Comparison of ENCODE assay signal across 10 mouse cellular contexts in genomic region chr2:29910042-29910441, GRCm38 (mm10). TPM values are rescaled to one million over a fixed set of nuclear protein-coding genes. Genes with fewer than 3 reads are reported as not detected.
DNase-seq lines count a peak whose midpoint lies in the region; ATAC-seq and TF ChIP-seq lines count a peak whose summit lies in the region.
"Had no signal": no experiment of that assay in that cellular context is flagged by ENCODE, and none has a peak within 500 bp of the region (broad histone marks: within the 10 kb centered on the region; RNA-seq: fewer than 3 reads in every experiment).

No protein-coding gene starts in this region.

- intact Hi-C loops in gastrocnemius, postnatal 36 days (cut with DNase I): no loop called here

- WGBS in intestine, postnatal 0 days: 91% methylated on average over 2 of the region's 2 CpGs
- WGBS in intestine, embryonic 16.5 days: 86% methylated on average over 2 of the region's 2 CpGs

- no peak overlapping the region for H3K9ac ChIP-seq in intestine, postnatal 0 days (ENCODE audit: low read depth, low read length)
- H3K9ac ChIP-seq in intestine, embryonic 16.5 days (ENCODE audit: low read depth, low read length): no peak overlapping the region
- H3K9ac ChIP-seq: midbrain, embryonic 12.5 days had no signal

- no peak for ATAC-seq in intestine, postnatal 0 days
- no peak for ATAC-seq in intestine, embryonic 16.5 days

- H3K9me3 ChIP-seq in intestine, postnatal 0 days (ENCODE audit: control insufficient read depth): no peaks in the 10 kb centered on the region
- H3K9me3 ChIP-seq in intestine, embryonic 16.5 days (ENCODE audit: control insufficient read depth, low read length): no peaks in the 10 kb centered on the region
- H3K9me3 ChIP-seq: midbrain, embryonic 12.5 days had no signal

- no peak overlapping the region for H3K27ac ChIP-seq in intestine, postnatal 0 days (ENCODE audit: low read depth, low read length)
- no peak overlapping the region for H3K27ac ChIP-seq in intestine, embryonic 16.5 days (ENCODE audit: low read length)
- H3K27ac ChIP-seq: midbrain, embryonic 12.5 days had no signal

- no peak overlapping the region for H3K4me3 ChIP-seq in intestine, postnatal 0 days (ENCODE audit: low read depth, low read length)
- no peak overlapping the region for H3K4me3 ChIP-seq in intestine, embryonic 16.5 days (ENCODE audit: low read length)
- H3K4me3 ChIP-seq: midbrain, embryonic 12.5 days had no signal

- peaks cover 69% of the 10 kb centered on the region for H3K36me3 ChIP-seq in intestine, postnatal 0 days (ENCODE audit: control insufficient read depth, insufficient read depth)
- peaks cover 22% of the 10 kb centered on the region for H3K36me3 ChIP-seq in intestine, embryonic 16.5 days (ENCODE audit: control insufficient read depth, insufficient read depth, low read length)

- H3K4me1 ChIP-seq in intestine, postnatal 0 days (replicated peaks; ENCODE audit: control insufficient read depth, insufficient read depth, low read length): no peaks in the 10 kb centered on the region
- H3K4me1 ChIP-seq in intestine, embryonic 16.5 days (ENCODE audit: control insufficient read depth, insufficient read depth, low read length): no peaks in the 10 kb centered on the region
- H3K4me1 ChIP-seq: midbrain, embryonic 12.5 days had no signal

- H3K27me3 ChIP-seq in intestine, postnatal 0 days (replicated peaks; ENCODE audit: control insufficient read depth, insufficient read depth, low read length): no peaks in the 10 kb centered on the region
- H3K27me3 ChIP-seq in intestine, embryonic 16.5 days (replicated peaks; ENCODE audit: control insufficient read depth, insufficient read depth, low read length): no peaks in the 10 kb centered on the region
- H3K27me3 ChIP-seq: midbrain, embryonic 12.5 days had no signal

- TF ChIP-seq CTCF in intestine, postnatal 0 days (IDR thresholded peaks at IDR 0.05; ENCODE audit: low read depth): peak; percentile 57

- H3K4me2 ChIP-seq in intestine, postnatal 0 days (replicated peaks; ENCODE audit: low read depth): no peak overlapping the region
- H3K4me2 ChIP-seq in intestine, embryonic 16.5 days (ENCODE audit: low read depth, low read length): no peak overlapping the region
- H3K4me2 ChIP-seq: midbrain, embryonic 12.5 days had no signal

- peak; percentile 46 for DNase-seq in A20 (ENCODE audit: low read depth, low spot score)
- DNase-seq in R1 (ENCODE audit: low read depth, low spot score): peak; percentile 77
- DNase-seq in induced T-regulatory cell, adult 2 months (ENCODE audit: low read depth): peak; percentile 52
- no peak for DNase-seq in left cerebral cortex, adult 8-10 months (ENCODE audit: low spot score in 2 of 2)
- no peak for DNase-seq in gastrocnemius, postnatal 36 days
- no peak for DNase-seq in adipocyte (ENCODE audit: low spot score)
- DNase-seq: heart, adult 18-20 months had no signal

RNA-seq across cellular contexts. Expression of gene Odf2, which starts 21.0 kb away (rescaled TPM):
- polyA plus RNA-seq in intestine, postnatal 0 days (2015; fragmentation: Nextera tagmentation; extraction: Ambion mirVana): 15.7 and 17.0 TPM in 2 replicates
- polyA plus RNA-seq in intestine, embryonic 16.5 days (2015; fragmentation: Nextera tagmentation; extraction: Ambion mirVana): 30.5 and 37.1 TPM in 2 replicates
- total RNA-seq in left cerebral cortex, adult 8-10 months (2022): 100 to 1,000 TPM in 1 of 4 experiments, 10 to 100 TPM in 3; 85.4 to 106 (median 97.1) TPM
- 10 to 100 TPM; 10.2 to 11.1 TPM for total RNA-seq in gastrocnemius, postnatal 36 days (2021)

RNA-seq across cellular contexts. Expression of gene Gle1, which starts 25.2 kb away (rescaled TPM):
- 14.3 and 14.5 TPM in 2 replicates for polyA plus RNA-seq in intestine, postnatal 0 days (2015; fragmentation: Nextera tagmentation; extraction: Ambion mirVana)
- polyA plus RNA-seq in intestine, embryonic 16.5 days (2015; fragmentation: Nextera tagmentation; extraction: Ambion mirVana): 38.2 and 44.6 TPM in 2 replicates
- 10 to 100 TPM; 45.2 to 52.4 (median 48.4) TPM for total RNA-seq in left cerebral cortex, adult 8-10 months (2022)
- total RNA-seq in gastrocnemius, postnatal 36 days (2021): 10 to 100 TPM; 20.6 to 21.7 TPM

RNA-seq across cellular contexts. Expression of gene Cercam, which starts 41.1 kb away (rescaled TPM):
- polyA plus RNA-seq in intestine, postnatal 0 days (2015; fragmentation: Nextera tagmentation; extraction: Ambion mirVana): 9.5 and 10.6 TPM in 2 replicates
- 24.5 and 24.8 TPM in 2 replicates for polyA plus RNA-seq in intestine, embryonic 16.5 days (2015; fragmentation: Nextera tagmentation; extraction: Ambion mirVana)
- 10 to 100 TPM in 3 of 4 experiments, 1 to 10 TPM in 1; 7.7 to 11.6 (median 11.0) TPM for total RNA-seq in left cerebral cortex, adult 8-10 months (2022)
- 1 to 10 TPM; 5.4 to 5.7 TPM for total RNA-seq in gastrocnemius, postnatal 36 days (2021)

RNA-seq across cellular contexts. Expression of gene Sptan1, which starts 55.3 kb away (rescaled TPM):
- polyA plus RNA-seq in intestine, postnatal 0 days (2015; fragmentation: Nextera tagmentation; extraction: Ambion mirVana): 58.6 and 60.9 TPM in 2 replicates
- polyA plus RNA-seq in intestine, embryonic 16.5 days (2015; fragmentation: Nextera tagmentation; extraction: Ambion mirVana): 66.0 and 76.0 TPM in 2 replicates
- total RNA-seq in left cerebral cortex, adult 8-10 months (2022): 100 to 1,000 TPM; 738 to 833 (median 788) TPM
- total RNA-seq in gastrocnemius, postnatal 36 days (2021): 10 to 100 TPM; 42.0 to 55.4 TPM

Comparison
In these comparisons a context has a peak if more than half of its experiments do, and no peak if none do; other contexts are left out.
1. DNase-seq: peak in A20 (single experiment), R1 (single experiment) and induced T-regulatory cell, adult 2 months (single experiment); none in left cerebral cortex, adult 8-10 months (0 of 2), gastrocnemius, postnatal 36 days (0 of 2) and adipocyte (single experiment).
2. RNA of gene Odf2, which starts 21.0 kb away (total RNA-seq): 85.4 to 106 TPM in left cerebral cortex, adult 8-10 months; 10.2 to 11.1 TPM in gastrocnemius, postnatal 36 days; every median in the first group is over 4 times any median in the second.